In the genomic region with DNA sequence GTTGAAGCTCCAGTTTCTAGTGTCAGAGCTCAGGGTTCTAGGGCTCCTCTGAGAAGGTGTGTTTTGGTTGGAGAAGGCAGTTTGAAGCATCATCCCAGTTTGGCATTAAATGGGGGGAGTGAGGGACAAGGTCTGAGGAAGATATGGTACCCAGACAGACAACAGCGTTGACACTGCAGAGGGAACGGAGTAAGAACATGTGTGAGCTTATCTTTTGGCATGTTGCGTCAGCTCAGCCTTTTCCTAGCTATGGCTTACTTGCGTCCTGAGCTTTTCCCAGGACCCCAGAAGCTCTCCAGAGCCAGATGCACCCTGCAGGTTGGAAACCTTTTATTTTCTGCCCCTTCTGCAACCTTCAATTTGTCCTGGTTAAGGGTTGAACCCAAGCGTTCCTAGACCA, we compare ENCODE assay signal across 1 mouse cellular context.
A peak's percentile ranks its signal among the peaks of the same experiment; 100 is the strongest.
TF ChIP-seq lines count a peak whose summit lies in the region.

No protein-coding gene starts in this region.

TF ChIP-seq in MEL, 35 proteins besides CTCF, POLR2A, EP300 and RAD21:
- TF ChIP-seq SIN3A (IDR thresholded peaks at IDR 0.05; ENCODE audit: low read length): no peak
- TF ChIP-seq MYC (IDR thresholded peaks at IDR 0.05; ENCODE audit: low read depth, low read length): 0 out of 2 replicates have a peak, but pooled peaks have one; percentile 25
- TF ChIP-seq ZMIZ1 (IDR thresholded peaks at IDR 0.05; ENCODE audit: low read depth, low read length): no peak
- TF ChIP-seq RCOR1 (IDR thresholded peaks at IDR 0.05; ENCODE audit: low read depth, low read length): no peak
- TF ChIP-seq USF2 (IDR thresholded peaks at IDR 0.05; ENCODE audit: borderline replicate concordance in 1 of 2, insufficient read depth in 1 of 2, low read depth in 1 of 2, low read length in 2 of 2): no peak
- TF ChIP-seq ZKSCAN1 (IDR thresholded peaks at IDR 0.05; ENCODE audit: low read depth, low read length): no peak
- TF ChIP-seq USF1 (IDR thresholded peaks at IDR 0.05; ENCODE audit: low read depth, low read length): no peak
- TF ChIP-seq GABPA (IDR thresholded peaks at IDR 0.05; ENCODE audit: low read depth, low read length): no peak
- no peak for TF ChIP-seq MAFK (IDR thresholded peaks at IDR 0.05; ENCODE audit: borderline replicate concordance, low read depth, low read length)
- no peak for TF ChIP-seq TBP (IDR thresholded peaks at IDR 0.05; ENCODE audit: low read depth, low read length)
- TF ChIP-seq CHD1 (IDR thresholded peaks at IDR 0.05; ENCODE audit: low read depth, low read length): no peak
- no peak for TF ChIP-seq MAX (IDR thresholded peaks at IDR 0.05; ENCODE audit: low read length)
- no peak for TF ChIP-seq POLR2AphosphoS2 (IDR thresholded peaks at IDR 0.05; ENCODE audit: low read length)
- peak; percentile 43; the same call in 1 of the 2 replicates for TF ChIP-seq GATA1 (IDR thresholded peaks at IDR 0.05; ENCODE audit: low read depth, low read length)
- TF ChIP-seq BHLHE40 (IDR thresholded peaks at IDR 0.05; ENCODE audit: borderline replicate concordance, low read depth, low read length): no peak
- no peak for TF ChIP-seq ELF1 (IDR thresholded peaks at IDR 0.05; ENCODE audit: low read depth, low read length)
- peak; percentile 60 for TF ChIP-seq MXI1 (IDR thresholded peaks at IDR 0.05; ENCODE audit: low read depth, low read length)
- TF ChIP-seq MYB (IDR thresholded peaks at IDR 0.05; ENCODE audit: low read depth, low read length): no peak
- no peak for TF ChIP-seq CHD2 (IDR thresholded peaks at IDR 0.05; ENCODE audit: low read length)
- TF ChIP-seq TCF12 (IDR thresholded peaks at IDR 0.05; ENCODE audit: low read depth, low read length): 0 out of 2 replicates have a peak, but pooled peaks have one; percentile 7
- TF ChIP-seq MAZ (IDR thresholded peaks at IDR 0.05; ENCODE audit: low read depth, low read length): no peak
- TF ChIP-seq E2F4 (IDR thresholded peaks at IDR 0.05; ENCODE audit: borderline replicate concordance, low read depth, low read length): no peak
- TF ChIP-seq HCFC1 (IDR thresholded peaks at IDR 0.05; ENCODE audit: low read depth, low read length): no peak
- TF ChIP-seq ETS1 (IDR thresholded peaks at IDR 0.05; ENCODE audit: low read depth, low read length): peak; percentile 53
- TF ChIP-seq ZC3H11A (IDR thresholded peaks at IDR 0.05; ENCODE audit: low read depth, low read length): no peak
- no peak for TF ChIP-seq NRF1 (IDR thresholded peaks at IDR 0.05; ENCODE audit: insufficient read depth, low read depth, low read length, poor library complexity, severe bottlenecking)
- no peak for TF ChIP-seq KAT2A (conservative IDR thresholded peaks at IDR 0.05; ENCODE audit: low read depth, low read length)
- no peak for TF ChIP-seq UBTF (IDR thresholded peaks at IDR 0.05; ENCODE audit: borderline replicate concordance, insufficient read depth, low read depth, low read length)
